Mouse (Mus musculus) heart, embryonic 14.5 days (tissue): ENCODE measurements around the gene Epha4. TPM values are rescaled to one million over a fixed set of nuclear protein-coding genes. Genes with fewer than 3 reads are reported as not detected.

Experiments
- ATAC-seq: fragments of 200-750 bp; cut with Nextera tagmentation; 2 replicates; pipeline ENCODE4 v1.8.0; 2017; ENCODE audit warnings: low read depth, moderate TSS enrichment; ENCODE audit not compliant: insufficient number of reproducible peaks, insufficient read depth, low FRiP score
- H3K27ac ChIP-seq, 2 experiments: fragments of 200-500 bp in 1 of 2; fragments of 300-500 bp in 1 of 2; sonication (generic) in 1 of 2; replicated peaks in 1 of 2; 2 replicates each; pipeline ENCODE4 v1.5.1; 2012 to 2014; ENCODE audit warnings: low read depth in 2 of 2, low read length in 2 of 2, control low read depth in 1 of 2, mild to moderate bottlenecking in 1 of 2, mixed read lengths in 1 of 2; ENCODE audit not compliant: control insufficient read depth in 1 of 2, insufficient read depth in 1 of 2
- H3K27me3 ChIP-seq: fragments of 300-500 bp; sonication (generic); 2 replicates; pipeline ENCODE4 v1.6.1; 2014; ENCODE audit warnings: mild to moderate bottlenecking, low read length, control low read depth; ENCODE audit not compliant: control insufficient read depth, insufficient read depth
- H3K36me3 ChIP-seq: fragments of 300-500 bp; sonication (generic); 2 replicates; pipeline ENCODE4 v1.6.1; 2014; ENCODE audit warnings: mild to moderate bottlenecking, control low read depth, low read length, mixed read lengths; ENCODE audit not compliant: control insufficient read depth, insufficient read depth
- H3K4me1 ChIP-seq, 2 experiments: fragments of 200-500 bp in 1 of 2; fragments of 300-500 bp in 1 of 2; sonication (generic) in 1 of 2; 2 replicates each; pipeline ENCODE4 v1.6.1; 2012 to 2014; ENCODE audit warnings: low read length in 2 of 2, control low read depth in 1 of 2, mixed read lengths in 1 of 2; ENCODE audit not compliant: control insufficient read depth in 2 of 2, insufficient read depth in 2 of 2
- H3K4me2 ChIP-seq: fragments of 300-500 bp; sonication (generic); 2 replicates; pipeline ENCODE4 v1.6.1; 2014; ENCODE audit warnings: mild to moderate bottlenecking, low read length
- H3K4me3 ChIP-seq, 2 experiments: fragments of 200-500 bp in 1 of 2; fragments of 300-500 bp in 1 of 2; sonication (generic) in 1 of 2; 2 replicates each; pipeline ENCODE4 v1.5.1; 2012 to 2014; ENCODE audit warnings: low read length in 2 of 2, mild to moderate bottlenecking in 2 of 2, control low read depth in 1 of 2, low read depth in 1 of 2, moderate library complexity in 1 of 2; ENCODE audit not compliant: control insufficient read depth in 1 of 2, insufficient read depth in 1 of 2
- H3K9ac ChIP-seq: fragments of 300-500 bp; sonication (generic); 2 replicates; pipeline ENCODE4 v1.6.1; 2014; ENCODE audit warnings: mild to moderate bottlenecking, low read length
- H3K9me3 ChIP-seq: fragments of 300-500 bp; sonication (generic); 2 replicates; pipeline ENCODE4 v1.6.1; 2016; ENCODE audit warnings: low read length, control low read depth; ENCODE audit not compliant: control insufficient read depth
- WGBS: fragments of 180-500 bp; shearing (Covaris S2); extraction: QIAGEN DNeasy Blood & Tissue Kit; methylation state at CpG from one replicate; pipeline ENCODE4 v1.1.7; 2014; 5-methylcytosine and 5-hydroxymethylcytosine counted together
- polyA plus RNA-seq: library from polyadenylated mRNA; unstranded; fragments of >200 nt; fragmentation: Nextera tagmentation; extraction: Ambion mirVana; gene quantifications from 2 replicates; pipeline ENCODE4 v1.2.1, GENCODE M21; 2014

The Epha4 gene
- polyA plus RNA-seq, 1 experiment from 2014 or later, result 14.1 TPM

GRCm38 (mm10) chr1:77490166-77490565 lies 24.7 kb downstream of the Epha4 start:
- no peak overlapping the region for H3K27ac ChIP-seq
- 91% methylated on average over 6 of the region's 6 CpGs for WGBS
- peaks cover 4 to 9% of the 10 kb centered on the region in 2 experiments for H3K4me1 ChIP-seq
- ATAC-seq, result no peak
- H3K9me3 ChIP-seq, result no peaks in the 10 kb centered on the region
- no peak overlapping the region for H3K4me2 ChIP-seq
- H3K4me3 ChIP-seq, result no peak overlapping the region
- H3K9ac ChIP-seq, result no peak overlapping the region
- no peaks in the 10 kb centered on the region for H3K36me3 ChIP-seq
- no peaks in the 10 kb centered on the region for H3K27me3 ChIP-seq

- no peak overlapping the region for H3K4me3 ChIP-seq
- no peaks in the 10 kb centered on the region for H3K9me3 ChIP-seq
- H3K27ac ChIP-seq, result no peak overlapping the region
- H3K9ac ChIP-seq, result no peak overlapping the region
- H3K4me1 ChIP-seq, result peaks cover 4 to 9% of the 10 kb centered on the region in 2 experiments
- WGBS, result 83% methylated on average over 7 of the region's 7 CpGs
- H3K4me2 ChIP-seq, result no peak overlapping the region
- H3K27me3 ChIP-seq, result no peaks in the 10 kb centered on the region
- ATAC-seq, result no peak
- no peaks in the 10 kb centered on the region for H3K36me3 ChIP-seq
Observed at GRCm38 (mm10) chr1:77489387-77489786, 25.5 kb downstream of the Epha4 start.

GRCm38 (mm10) chr1:77487856-77488462 lies 26.9 kb downstream of the Epha4 start:
- WGBS, result 79% methylated on average over 13 of the region's 13 CpGs
- no peaks in the 10 kb centered on the region for H3K27me3 ChIP-seq
- H3K36me3 ChIP-seq, result no peaks in the 10 kb centered on the region
- peaks cover 4 to 9% of the 10 kb centered on the region in 2 experiments for H3K4me1 ChIP-seq
- H3K9ac ChIP-seq, result no peak overlapping the region
- H3K9me3 ChIP-seq, result no peaks in the 10 kb centered on the region
- H3K27ac ChIP-seq, result no peak overlapping the region
- ATAC-seq, result no peak
- no peak overlapping the region for H3K4me2 ChIP-seq
- no peak overlapping the region for H3K4me3 ChIP-seq

- Histone ChIP-seq H3K4me3 (no peak overlapping the region), H3K4me2 (no peak overlapping the region), H3K9me3 (no peaks in the 10 kb centered on the region), H3K27me3 (no peaks in the 10 kb centered on the region), H3K36me3 (no peaks in the 10 kb centered on the region), H3K27ac (no peak overlapping the region), H3K9ac (no peak overlapping the region), H3K4me1 (no peaks in the 10 kb centered on the region)
- 86% methylated on average over 6 of the region's 6 CpGs for WGBS
- ATAC-seq, result no peak
Observed at GRCm38 (mm10) chr1:77484766-77485596, 29.9 kb downstream of the Epha4 start.

GRCm38 (mm10) chr1:77475808-77476413 lies 39.0 kb downstream of the Epha4 start:
- WGBS, result 69% methylated on average over 3 of the region's 3 CpGs

GRCm38 (mm10) chr1:77473446-77474376 lies 41.2 kb downstream of the Epha4 start:
- no peaks in the 10 kb centered on the region for H3K9me3 ChIP-seq
- peaks cover 0 to 9% of the 10 kb centered on the region in 2 experiments; a peak in 1 of 4 replicates for H3K4me1 ChIP-seq
- no peak for ATAC-seq
- 58% methylated on average over 12 of the region's 12 CpGs for WGBS
- H3K27ac ChIP-seq, result no peak overlapping the region
- no peaks in the 10 kb centered on the region for H3K36me3 ChIP-seq
- H3K4me3 ChIP-seq, result no peak overlapping the region
- no peak overlapping the region for H3K9ac ChIP-seq
- H3K27me3 ChIP-seq, result no peaks in the 10 kb centered on the region
- H3K4me2 ChIP-seq, result no peak overlapping the region

More at GRCm38 (mm10) chr1:77475808-77476413, 39.0 kb downstream of the Epha4 start:
- H3K27me3 ChIP-seq, result no peaks in the 10 kb centered on the region
- H3K9ac ChIP-seq, result no peak overlapping the region
- no peak for ATAC-seq
- no peak overlapping the region for H3K27ac ChIP-seq
- peaks cover 0 to 9% of the 10 kb centered on the region in 2 experiments; a peak in 1 of 4 replicates for H3K4me1 ChIP-seq
- no peak overlapping the region for H3K4me2 ChIP-seq
- no peaks in the 10 kb centered on the region for H3K36me3 ChIP-seq
- no peaks in the 10 kb centered on the region for H3K9me3 ChIP-seq
- H3K4me3 ChIP-seq, result no peak overlapping the region

- no peaks in the 10 kb centered on the region for H3K9me3 ChIP-seq
- H3K27ac ChIP-seq, result no peak overlapping the region
- no peaks in the 10 kb centered on the region for H3K36me3 ChIP-seq
- no peak for ATAC-seq
- no peak overlapping the region for H3K9ac ChIP-seq
- no peak overlapping the region for H3K4me2 ChIP-seq
- no peak overlapping the region for H3K4me3 ChIP-seq
- no peaks in the 10 kb centered on the region for H3K27me3 ChIP-seq
- H3K4me1 ChIP-seq, result peaks cover 0 to 9% of the 10 kb centered on the region in 2 experiments; a peak in 1 of 4 replicates
- WGBS, result 85% methylated on average over 2 of the region's 2 CpGs
Observed at GRCm38 (mm10) chr1:77472566-77472965, 42.3 kb downstream of the Epha4 start.
